Mouse (Mus musculus): ENCODE measurements at regions not wholly inside any gene's neighbourhood (a gene's known extent, or its start where the extent isn't known, plus 50 kb on each side); places are given as distances from the start of the nearest gene placed in this dataset.

GRCm38 (mm10) chr12:109514292-109514818, 61.7 kb downstream of the Dlk1 start:
- WGBS = 87% methylated on average over 9 of the region's 9 CpGs
- peaks cover 32% of the 10 kb centered on the region for H3K4me1 ChIP-seq (ENCODE audit: control insufficient read depth, insufficient read depth, low read length)
- no peak for ATAC-seq (ENCODE audit: low FRiP score, low TSS enrichment)
- H3K9ac ChIP-seq (ENCODE audit: low read depth, low read length) = no peak overlapping the region
- no peak overlapping the region for H3K4me3 ChIP-seq (ENCODE audit: low read length)
- no peaks in the 10 kb centered on the region for H3K36me3 ChIP-seq (ENCODE audit: control insufficient read depth, insufficient read depth, low read length)
- no peaks in the 10 kb centered on the region for H3K27me3 ChIP-seq (ENCODE audit: control insufficient read depth, insufficient read depth, low read length)
- no peak overlapping the region for H3K4me2 ChIP-seq (replicated peaks; ENCODE audit: low read depth, low read length)
- no peaks in the 10 kb centered on the region for H3K9me3 ChIP-seq (ENCODE audit: control insufficient read depth, low read length)
- H3K27ac ChIP-seq (ENCODE audit: low read depth, low read length) = no peak overlapping the region
